27 mouse cellular contexts compared by ENCODE assay signal in the genomic region with DNA sequence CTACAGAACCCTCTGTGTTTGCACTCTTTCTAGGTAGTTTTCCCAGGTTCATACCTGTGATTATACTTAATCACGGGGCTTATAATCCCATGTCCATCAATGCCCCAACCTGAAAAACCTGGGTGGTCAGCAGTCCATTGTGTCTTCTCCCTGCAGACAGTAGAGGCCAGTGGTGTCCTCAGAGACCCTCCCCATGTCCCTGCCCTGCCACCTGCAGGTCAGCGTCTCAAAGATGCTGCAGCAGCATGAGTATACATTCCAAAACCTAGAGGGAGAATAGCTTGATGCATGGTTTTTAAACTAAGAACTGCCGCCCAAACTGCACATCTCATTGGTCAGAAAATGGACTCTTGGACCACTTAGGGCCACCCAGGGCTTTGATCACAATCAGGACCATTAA.
DNase-seq lines count a peak whose midpoint lies in the region; ATAC-seq and TF ChIP-seq lines count a peak whose summit lies in the region.
"Had no signal": no experiment of that assay in that cellular context is flagged by ENCODE, and none has a peak within 500 bp of the region (broad histone marks: within the 10 kb centered on the region; RNA-seq: fewer than 3 reads in every experiment).

No protein-coding gene starts in this region.

- no peak overlapping the region for H3K27ac ChIP-seq in forebrain, postnatal 0 days (ENCODE audit: low read depth, low read length)
- no peak overlapping the region for H3K27ac ChIP-seq in forebrain, embryonic 15.5 days (replicated peaks)
- no peak overlapping the region for H3K27ac ChIP-seq in kidney, postnatal 0 days
- no peak overlapping the region for H3K27ac ChIP-seq in kidney, embryonic 16.5 days (ENCODE audit: low read length)
- H3K27ac ChIP-seq in midbrain, postnatal 0 days (ENCODE audit: low read depth, low read length), result no peak overlapping the region
- H3K27ac ChIP-seq in midbrain, embryonic 15.5 days, result no peak overlapping the region
- H3K27ac ChIP-seq: forebrain, embryonic 13.5 days; gastrocnemius, adult 2 months; heart, adult 2 months; hindbrain, embryonic 10.5 days; hindbrain, embryonic 15.5 days; kidney, embryonic 15.5 days had no signal

- 65% methylated on average over 3 of the region's 3 CpGs for WGBS in forebrain, postnatal 0 days
- 63% methylated on average over 3 of the region's 3 CpGs for WGBS in forebrain, embryonic 15.5 days
- WGBS in kidney, postnatal 0 days, result 57% methylated on average over 3 of the region's 3 CpGs
- WGBS in kidney, embryonic 16.5 days, result 60% methylated on average over 3 of the region's 3 CpGs
- WGBS in midbrain, postnatal 0 days, result 60% methylated on average over 3 of the region's 3 CpGs
- WGBS in midbrain, embryonic 15.5 days, result 61% methylated on average over 3 of the region's 3 CpGs

- no peak overlapping the region for H3K4me3 ChIP-seq in forebrain, postnatal 0 days (ENCODE audit: low read depth, low read length)
- no peak overlapping the region for H3K4me3 ChIP-seq in forebrain, embryonic 15.5 days
- H3K4me3 ChIP-seq in kidney, postnatal 0 days (replicated peaks; ENCODE audit: low read depth, low read length), result no peak overlapping the region
- H3K4me3 ChIP-seq in kidney, embryonic 16.5 days (ENCODE audit: low read length), result no peak overlapping the region
- no peak overlapping the region for H3K4me3 ChIP-seq in midbrain, postnatal 0 days (ENCODE audit: low read depth, low read length)
- no peak overlapping the region for H3K4me3 ChIP-seq in midbrain, embryonic 15.5 days
- H3K4me3 ChIP-seq: erythroblast, embryonic 14.5 days; forebrain, embryonic 13.5 days; gastrocnemius, adult 2 months; heart, adult 2 months; heart, embryonic 12.5 days; hindbrain, embryonic 10.5 days; hindbrain, embryonic 15.5 days; kidney, embryonic 15.5 days had no signal

- no peak for ATAC-seq in forebrain, postnatal 0 days
- no peak for ATAC-seq in forebrain, embryonic 15.5 days (replicated peaks)
- no peak for ATAC-seq in kidney, postnatal 0 days (replicated peaks; ENCODE audit: low FRiP score, low read depth)
- ATAC-seq in kidney, embryonic 16.5 days (ENCODE audit: low FRiP score, low TSS enrichment), result no peak
- ATAC-seq in midbrain, postnatal 0 days (ENCODE audit: low FRiP score), result no peak
- ATAC-seq in midbrain, embryonic 15.5 days (replicated peaks), result no peak
- ATAC-seq: forebrain, embryonic 13.5 days had no signal

- peak; percentile 23; the same call in 1 of the 2 replicates for TF ChIP-seq CTCF in forebrain, postnatal 0 days (IDR thresholded peaks at IDR 0.05; ENCODE audit: low read depth)
- peak; percentile 34; the same call in 1 of the 2 replicates for TF ChIP-seq CTCF in kidney, postnatal 0 days (IDR thresholded peaks at IDR 0.05; ENCODE audit: low read depth)
- peak; percentile 52; the same call in 1 of the 2 replicates for TF ChIP-seq CTCF in midbrain, postnatal 0 days (IDR thresholded peaks at IDR 0.05)

- H3K9ac ChIP-seq in forebrain, postnatal 0 days, result no peak overlapping the region
- H3K9ac ChIP-seq in forebrain, embryonic 15.5 days (replicated peaks), result no peak overlapping the region
- H3K9ac ChIP-seq in kidney, postnatal 0 days (ENCODE audit: low read depth, low read length), result no peak overlapping the region
- H3K9ac ChIP-seq in kidney, embryonic 16.5 days (replicated peaks; ENCODE audit: low read length), result no peak overlapping the region
- H3K9ac ChIP-seq in midbrain, postnatal 0 days (replicated peaks; ENCODE audit: low read length, poor library complexity, severe bottlenecking), result no peak overlapping the region
- H3K9ac ChIP-seq in midbrain, embryonic 15.5 days, result no peak overlapping the region
- H3K9ac ChIP-seq: forebrain, embryonic 13.5 days; heart, embryonic 12.5 days; hindbrain, embryonic 15.5 days; kidney, embryonic 15.5 days had no signal

- H3K27me3 ChIP-seq in forebrain, postnatal 0 days (ENCODE audit: insufficient read depth, low read length), result no peaks in the 10 kb centered on the region
- no peaks in the 10 kb centered on the region for H3K27me3 ChIP-seq in forebrain, embryonic 15.5 days
- H3K27me3 ChIP-seq in kidney, postnatal 0 days (ENCODE audit: insufficient read depth, low read length), result no peaks in the 10 kb centered on the region
- no peaks in the 10 kb centered on the region for H3K27me3 ChIP-seq in kidney, embryonic 16.5 days (ENCODE audit: insufficient read depth, low read length)
- H3K27me3 ChIP-seq in midbrain, postnatal 0 days (ENCODE audit: insufficient read depth, low read length), result no peaks in the 10 kb centered on the region
- H3K27me3 ChIP-seq in midbrain, embryonic 15.5 days (replicated peaks), result no peaks in the 10 kb centered on the region
- H3K27me3 ChIP-seq: forebrain, embryonic 13.5 days; heart, embryonic 12.5 days; hindbrain, embryonic 15.5 days; kidney, embryonic 15.5 days had no signal

- no peak overlapping the region for H3K4me2 ChIP-seq in forebrain, postnatal 0 days (ENCODE audit: low read depth)
- H3K4me2 ChIP-seq in forebrain, embryonic 15.5 days (replicated peaks), result no peak overlapping the region
- no peak overlapping the region for H3K4me2 ChIP-seq in kidney, postnatal 0 days (ENCODE audit: low read length)
- H3K4me2 ChIP-seq in kidney, embryonic 16.5 days (replicated peaks; ENCODE audit: low read depth, low read length), result no peak overlapping the region
- H3K4me2 ChIP-seq in midbrain, postnatal 0 days (ENCODE audit: low read depth, low read length, poor library complexity, severe bottlenecking), result no peak overlapping the region
- no peak overlapping the region for H3K4me2 ChIP-seq in midbrain, embryonic 15.5 days
- H3K4me2 ChIP-seq: forebrain, embryonic 13.5 days; heart, embryonic 12.5 days; hindbrain, embryonic 15.5 days; kidney, embryonic 15.5 days had no signal

- H3K4me1 ChIP-seq in forebrain, postnatal 0 days (ENCODE audit: insufficient read depth), result no peaks in the 10 kb centered on the region
- no peaks in the 10 kb centered on the region for H3K4me1 ChIP-seq in forebrain, embryonic 15.5 days
- peaks cover 12% of the 10 kb centered on the region for H3K4me1 ChIP-seq in kidney, postnatal 0 days (replicated peaks; ENCODE audit: insufficient read depth, low read length)
- peaks cover 14% of the 10 kb centered on the region; the same call in 1 of the 2 replicates for H3K4me1 ChIP-seq in kidney, embryonic 16.5 days (ENCODE audit: insufficient read depth, low read length)
- no peaks in the 10 kb centered on the region for H3K4me1 ChIP-seq in midbrain, postnatal 0 days (ENCODE audit: insufficient read depth, low read length)
- H3K4me1 ChIP-seq in midbrain, embryonic 15.5 days, result no peaks in the 10 kb centered on the region
- H3K4me1 ChIP-seq: forebrain, embryonic 13.5 days; heart, embryonic 12.5 days; hindbrain, embryonic 15.5 days had no signal

- H3K36me3 ChIP-seq in forebrain, postnatal 0 days (ENCODE audit: insufficient read depth), result peaks cover 12% of the 10 kb centered on the region
- no peaks in the 10 kb centered on the region for H3K36me3 ChIP-seq in forebrain, embryonic 15.5 days
- H3K36me3 ChIP-seq in kidney, postnatal 0 days (ENCODE audit: insufficient read depth, low read length), result peaks cover 10% of the 10 kb centered on the region; the same call in 1 of the 2 replicates
- peaks cover 16% of the 10 kb centered on the region; the same call in 1 of the 2 replicates for H3K36me3 ChIP-seq in kidney, embryonic 16.5 days (ENCODE audit: insufficient read depth, low read length)
- H3K36me3 ChIP-seq in midbrain, postnatal 0 days (ENCODE audit: insufficient read depth, low read length), result 0 out of 2 replicates have a peak, but pooled peaks cover 3% of the 10 kb centered on the region
- no peaks in the 10 kb centered on the region for H3K36me3 ChIP-seq in midbrain, embryonic 15.5 days (replicated peaks)

- no peaks in the 10 kb centered on the region for H3K9me3 ChIP-seq in forebrain, postnatal 0 days (ENCODE audit: low read length)
- H3K9me3 ChIP-seq in forebrain, embryonic 15.5 days, result no peaks in the 10 kb centered on the region
- no peaks in the 10 kb centered on the region for H3K9me3 ChIP-seq in kidney, postnatal 0 days (replicated peaks; ENCODE audit: low read length)
- no peaks in the 10 kb centered on the region for H3K9me3 ChIP-seq in kidney, embryonic 16.5 days (ENCODE audit: low read length)
- no peaks in the 10 kb centered on the region for H3K9me3 ChIP-seq in midbrain, postnatal 0 days (ENCODE audit: low read length)
- no peaks in the 10 kb centered on the region for H3K9me3 ChIP-seq in midbrain, embryonic 15.5 days
- H3K9me3 ChIP-seq: forebrain, embryonic 13.5 days; heart, embryonic 12.5 days; hindbrain, embryonic 10.5 days; hindbrain, embryonic 15.5 days; kidney, embryonic 15.5 days had no signal

- no peak for DNase-seq in forebrain, postnatal 0 days
- DNase-seq in kidney, postnatal 0 days (ENCODE audit: low spot score), result no peak
- no peak for DNase-seq in midbrain, postnatal 0 days (ENCODE audit: low spot score)
- no peak for DNase-seq in urinary bladder, postnatal 4 days (ENCODE audit: low spot score in 2 of 2)
- DNase-seq: adrenal gland, postnatal 25 days; cerebellum, adult 18-20 months; cerebellum, postnatal 14 days; gastrocnemius, adult 2 months; heart, adult 2 months; heart, postnatal 14 days; kidney, adult 11 months; layer of hippocampus, adult 9-11 months; lung, adult 18-20 months; lung, postnatal 14 days; midbrain, embryonic 14.5 days; right cerebral cortex, adult 18-20 months; thymus, adult 2 months; thymus, postnatal 36 days had no signal
